Mouse (Mus musculus) C2C12 (cell line): ENCODE results near the gene Klk8. TPM values are rescaled to one million over a fixed set of nuclear protein-coding genes. Genes with fewer than 3 reads are reported as not detected.

Source experiments
- H3K27me3 ChIP-seq: one replicate; pipeline ENCODE4 v1.6.1; 2011; ENCODE audit not compliant: control insufficient read depth, insufficient read depth, insufficient read length
- H3K36me3 ChIP-seq: one replicate; pipeline ENCODE4 v1.6.1; 2011; ENCODE audit not compliant: control insufficient read depth, insufficient read depth
- H3K4me3 ChIP-seq: one replicate; pipeline ENCODE4 v1.5.1; 2011; ENCODE audit warnings: mild to moderate bottlenecking, control low read depth; ENCODE audit not compliant: poor library complexity, insufficient read depth, severe bottlenecking
- H3K79me2 ChIP-seq: one replicate; pipeline ENCODE4 v1.6.1; 2011; ENCODE audit not compliant: control insufficient read depth, insufficient read depth
- H3K79me3 ChIP-seq: one replicate; pipeline ENCODE4 v1.6.1; 2011; ENCODE audit warnings: low read depth, control low read depth
- H3ac ChIP-seq: one replicate; pipeline ENCODE3; 2011; ENCODE audit warnings: low read depth; ENCODE audit not compliant: control insufficient read depth, insufficient read length
- CEBPB ChIP-seq: IDR thresholded peaks from one replicate; pipeline ENCODE4 v1.6.1; 2011; ENCODE audit warnings: low read depth, mild to moderate bottlenecking, control low read depth, moderate library complexity
- CTCF ChIP-seq: IDR thresholded peaks from one replicate; pipeline ENCODE4 v1.5.1; 2011; ENCODE audit not compliant: control insufficient read depth, insufficient read depth, insufficient read length
- FOSL1 ChIP-seq: IDR thresholded peaks from one replicate; pipeline ENCODE4 v1.8.0; 2011; ENCODE audit warnings: mild to moderate bottlenecking, low read length; ENCODE audit not compliant: poor library complexity, insufficient read depth, severe bottlenecking
- MAX ChIP-seq: IDR thresholded peaks from one replicate; pipeline ENCODE4 v1.6.1; 2011; ENCODE audit warnings: mild to moderate bottlenecking, control low read depth
- MYOD1 ChIP-seq: IDR thresholded peaks from one replicate; pipeline ENCODE4 v1.6.1; 2011; ENCODE audit warnings: low read depth; ENCODE audit not compliant: control insufficient read depth, insufficient read length
- MYOG ChIP-seq: IDR thresholded peaks from one replicate; pipeline ENCODE4 v1.6.1; 2011; ENCODE audit not compliant: control insufficient read depth, insufficient read length; ENCODE audit errors: extremely low read depth
- USF1 ChIP-seq: IDR thresholded peaks from one replicate; pipeline ENCODE4 v1.6.1; 2011; ENCODE audit warnings: low read depth, mild to moderate bottlenecking, control low read depth, moderate library complexity
- polyA plus RNA-seq: library from polyadenylated mRNA; unstranded; fragments of >200 nt; fragmentation: generic; extraction: Trizol; gene quantifications from one replicate; pipeline ENCODE4 v1.2.1, GENCODE M21; 2012; ENCODE audit warnings: missing spikeins

Klk8 gene
- polyA plus RNA-seq, 1 experiment: 0.36 TPM

GRCm38 (mm10) chr7:43770701-43771100 is 26.7 kb upstream of the Klk8 start:
- Histone ChIP-seq H3K27me3 (no peaks in the 10 kb centered on the region), H3K4me3 (no peak overlapping the region), H3K79me2 (no peaks in the 10 kb centered on the region), H3K36me3 (no peaks in the 10 kb centered on the region), H3K79me3 (no peaks in the 10 kb centered on the region), H3ac (no peak overlapping the region)
- no peak for TF ChIP-seq MYOD1
- no peak for TF ChIP-seq MYOG
- no peak for TF ChIP-seq CTCF
- TF ChIP-seq MAX: no peak
- TF ChIP-seq CEBPB: no peak
- TF ChIP-seq FOSL1: no peak
- TF ChIP-seq USF1: no peak

- Histone ChIP-seq H3ac (no peak overlapping the region), H3K79me3 (no peaks in the 10 kb centered on the region), H3K36me3 (no peaks in the 10 kb centered on the region), H3K4me3 (no peak overlapping the region), H3K79me2 (no peaks in the 10 kb centered on the region), H3K27me3 (no peaks in the 10 kb centered on the region)
- no peak for TF ChIP-seq USF1
- TF ChIP-seq CTCF: no peak
- no peak for TF ChIP-seq FOSL1
- TF ChIP-seq MYOG: no peak
- TF ChIP-seq MYOD1: no peak
- TF ChIP-seq MAX: no peak
- no peak for TF ChIP-seq CEBPB
These were observed 25.5 kb upstream of the Klk8 start for GRCm38 (mm10) chr7:43771916-43772315.

- no peaks in the 10 kb centered on the region for H3K79me3 ChIP-seq
- H3K27me3 ChIP-seq: no peaks in the 10 kb centered on the region
- H3K79me2 ChIP-seq: no peaks in the 10 kb centered on the region
- TF ChIP-seq FOSL1 (no peak), USF1 (no peak), MYOG (no peak), CTCF (no peak), CEBPB (no peak), MAX (no peak), MYOD1 (no peak)
- H3K36me3 ChIP-seq: no peaks in the 10 kb centered on the region
- no peak overlapping the region for H3ac ChIP-seq
- no peak overlapping the region for H3K4me3 ChIP-seq
These were observed 24.5 kb upstream of the Klk8 start for GRCm38 (mm10) chr7:43772901-43773300.

- Histone ChIP-seq H3K4me3 (no peak within 1 kb of the TSS), H3ac (no peak within 1 kb of the TSS), H3K79me2 (no peaks in the 10 kb centered on the region), H3K79me3 (no peaks in the 10 kb centered on the region), H3K36me3 (no peaks in the 10 kb centered on the region), H3K27me3 (no peaks in the 10 kb centered on the region)
- TF ChIP-seq MYOD1 (no peak), USF1 (no peak), FOSL1 (no peak), CEBPB (no peak), CTCF (no peak), MAX (no peak), MYOG (no peak)
These were observed 23.0 kb upstream of the Klk8 start, which contains the start of gene Klk11 for GRCm38 (mm10) chr7:43774364-43774763. Gene Klk11 (plus strand): TSS chr7:43774604.

GRCm38 (mm10) chr7:43774802-43775201 is 22.6 kb upstream of the Klk8 start:
- no peak overlapping the region for H3K4me3 ChIP-seq
- TF ChIP-seq MYOD1 (no peak), CTCF (no peak), FOSL1 (no peak), MYOG (no peak), MAX (no peak), CEBPB (no peak), USF1 (no peak)
- no peak overlapping the region for H3ac ChIP-seq

More at GRCm38 (mm10) chr7:43774802-43775201, 22.6 kb upstream of the Klk8 start:
- Histone ChIP-seq H3K79me3 (no peaks in the 10 kb centered on the region), H3K36me3 (no peaks in the 10 kb centered on the region), H3K79me2 (no peaks in the 10 kb centered on the region), H3K27me3 (no peaks in the 10 kb centered on the region)
